25 mouse cellular contexts compared by ENCODE assay signal in the genomic region with DNA sequence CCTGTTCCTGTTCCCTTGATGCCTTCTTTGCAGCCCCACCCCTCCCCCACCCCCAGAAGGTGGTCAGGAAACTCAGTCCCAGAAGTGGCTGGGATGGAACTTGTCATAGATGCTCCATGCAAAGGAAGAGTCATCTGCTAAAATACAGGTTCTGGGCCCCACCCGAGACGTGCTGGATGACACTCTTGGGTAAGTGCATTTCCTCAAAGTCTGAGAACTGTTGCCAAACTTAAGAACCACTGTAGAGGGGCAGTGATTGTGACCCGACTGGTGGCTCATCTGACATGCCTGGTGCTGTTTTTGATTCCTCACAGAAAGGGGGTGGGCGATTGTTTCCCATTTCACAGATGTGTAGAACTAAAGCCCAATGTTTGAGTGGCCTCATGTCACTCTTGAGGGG.
DNase-seq lines count a peak whose midpoint lies in the region; ATAC-seq lines count a peak whose summit lies in the region.
"Had no signal": no experiment of that assay in that cellular context is flagged by ENCODE, and none has a peak within 500 bp of the region (broad histone marks: within the 10 kb centered on the region; RNA-seq: fewer than 3 reads in every experiment).

No protein-coding gene starts in this region.

- peaks cover 92% of the 10 kb centered on the region for H3K4me1 ChIP-seq in hindbrain, embryonic 13.5 days (replicated peaks)
- H3K4me1 ChIP-seq in hindbrain, embryonic 14.5 days (replicated peaks; ENCODE audit: control insufficient read depth, insufficient read depth, low read length): peaks cover 65% of the 10 kb centered on the region
- peaks cover 53% of the 10 kb centered on the region for H3K4me1 ChIP-seq in lung, embryonic 16.5 days (replicated peaks; ENCODE audit: control insufficient read depth, insufficient read depth, low read length)
- H3K4me1 ChIP-seq in limb, embryonic 15.5 days: peaks cover 89% of the 10 kb centered on the region
- H3K4me1 ChIP-seq in stomach, embryonic 16.5 days (ENCODE audit: control insufficient read depth, insufficient read depth, low read length): peaks cover 68% of the 10 kb centered on the region
- H3K4me1 ChIP-seq: liver, embryonic 15.5 days had no signal

- no peaks in the 10 kb centered on the region for H3K9me3 ChIP-seq in hindbrain, embryonic 13.5 days
- no peaks in the 10 kb centered on the region for H3K9me3 ChIP-seq in hindbrain, embryonic 14.5 days (ENCODE audit: control insufficient read depth, low read length)
- H3K9me3 ChIP-seq in lung, embryonic 16.5 days (ENCODE audit: control insufficient read depth, low read length): no peaks in the 10 kb centered on the region
- no peaks in the 10 kb centered on the region for H3K9me3 ChIP-seq in limb, embryonic 15.5 days
- no peaks in the 10 kb centered on the region for H3K9me3 ChIP-seq in stomach, embryonic 16.5 days (replicated peaks; ENCODE audit: control insufficient read depth, low read length)
- H3K9me3 ChIP-seq: hindbrain, embryonic 15.5 days; liver, embryonic 15.5 days; midbrain, embryonic 13.5 days; neural tube, embryonic 13.5 days had no signal

- H3K27ac ChIP-seq in hindbrain, embryonic 13.5 days: 0 out of 2 replicates have a peak overlapping the region, but pooled peaks have one; percentile 10
- no peak overlapping the region for H3K27ac ChIP-seq in hindbrain, embryonic 14.5 days
- H3K27ac ChIP-seq in lung, embryonic 16.5 days (ENCODE audit: low read length): peak overlapping the region; percentile 68; the same call in 1 of the 2 replicates
- H3K27ac ChIP-seq in limb, embryonic 15.5 days: 0 out of 2 replicates have a peak overlapping the region, but pooled peaks have one; percentile 79
- 0 out of 2 replicates have a peak overlapping the region, but pooled peaks have one; percentile 66 for H3K27ac ChIP-seq in stomach, embryonic 16.5 days (ENCODE audit: low read length)
- H3K27ac ChIP-seq: hindbrain, embryonic 15.5 days; kidney, postnatal 0 days; liver, embryonic 15.5 days; midbrain, embryonic 13.5 days; neural tube, embryonic 13.5 days had no signal

- no peak overlapping the region for H3K9ac ChIP-seq in hindbrain, embryonic 13.5 days
- no peak overlapping the region for H3K9ac ChIP-seq in hindbrain, embryonic 14.5 days
- no peak overlapping the region for H3K9ac ChIP-seq in lung, embryonic 16.5 days (ENCODE audit: low read length)
- H3K9ac ChIP-seq in limb, embryonic 15.5 days: no peak overlapping the region
- peak overlapping the region; percentile 3; the same call in 1 of the 2 replicates for H3K9ac ChIP-seq in stomach, embryonic 16.5 days (ENCODE audit: low read length)
- H3K9ac ChIP-seq: hindbrain, embryonic 15.5 days; liver, embryonic 15.5 days; midbrain, embryonic 13.5 days had no signal

- no peaks in the 10 kb centered on the region for H3K27me3 ChIP-seq in hindbrain, embryonic 13.5 days
- H3K27me3 ChIP-seq in hindbrain, embryonic 14.5 days (ENCODE audit: control insufficient read depth, insufficient read depth, low read length): no peaks in the 10 kb centered on the region
- no peaks in the 10 kb centered on the region for H3K27me3 ChIP-seq in lung, embryonic 16.5 days (ENCODE audit: control insufficient read depth, insufficient read depth, low read depth, low read length)
- no peaks in the 10 kb centered on the region for H3K27me3 ChIP-seq in limb, embryonic 15.5 days
- H3K27me3 ChIP-seq in stomach, embryonic 16.5 days (ENCODE audit: control insufficient read depth, insufficient read depth, low read length): no peaks in the 10 kb centered on the region
- H3K27me3 ChIP-seq: CH12.LX; hindbrain, embryonic 15.5 days; liver, embryonic 15.5 days; midbrain, embryonic 13.5 days; neural tube, embryonic 13.5 days had no signal

- ATAC-seq in hindbrain, embryonic 13.5 days (ENCODE audit: low FRiP score): no peak
- ATAC-seq in hindbrain, embryonic 14.5 days (ENCODE audit: low FRiP score): no peak
- ATAC-seq in lung, embryonic 16.5 days (ENCODE audit: low read depth): no peak
- no peak for ATAC-seq in limb, embryonic 15.5 days (ENCODE audit: insufficient number of reproducible peaks, low FRiP score, low TSS enrichment, low read depth)
- no peak for ATAC-seq in stomach, embryonic 16.5 days (ENCODE audit: insufficient read depth, low FRiP score)
- ATAC-seq: activated CD4-positive, CD25-positive, alpha-beta regulatory T cell, adult 4 months; forebrain, embryonic 14.5 days; inflammation-experienced regulatory T-cells, adult 6 months; midbrain, embryonic 13.5 days had no signal

- H3K4me3 ChIP-seq in hindbrain, embryonic 13.5 days: no peak overlapping the region
- no peak overlapping the region for H3K4me3 ChIP-seq in hindbrain, embryonic 14.5 days (replicated peaks; ENCODE audit: low read length)
- no peak overlapping the region for H3K4me3 ChIP-seq in lung, embryonic 16.5 days (ENCODE audit: low read length)
- no peak overlapping the region for H3K4me3 ChIP-seq in limb, embryonic 15.5 days
- no peak overlapping the region for H3K4me3 ChIP-seq in stomach, embryonic 16.5 days (replicated peaks; ENCODE audit: low read length)
- H3K4me3 ChIP-seq: hindbrain, embryonic 15.5 days; liver, embryonic 15.5 days; midbrain, embryonic 13.5 days; neural tube, embryonic 13.5 days had no signal

- WGBS in hindbrain, embryonic 13.5 days: 83% methylated on average over 4 of the region's 4 CpGs
- WGBS in hindbrain, embryonic 14.5 days: 82% methylated on average over 4 of the region's 4 CpGs
- 48% methylated on average over 4 of the region's 4 CpGs for WGBS in lung, embryonic 16.5 days
- WGBS in limb, embryonic 15.5 days: 55% methylated on average over 4 of the region's 4 CpGs
- 69% methylated on average over 4 of the region's 4 CpGs for WGBS in stomach, embryonic 16.5 days

- DNase-seq in hindbrain, embryonic 14.5 days (ENCODE audit: low spot score): no peak
- no peak for DNase-seq in lung, postnatal 25 days (ENCODE audit: low spot score)
- DNase-seq in gastrocnemius, postnatal 25 days: no peak
- DNase-seq: adrenal gland, adult 2 months; cerebellum, adult 8-10 months; cerebellum, postnatal 25 days; heart, postnatal 4 days; kidney, adult 18-20 months; layer of hippocampus, postnatal 36 days; left cerebral cortex, postnatal 4 days; thymus, postnatal 14 days had no signal

- no peak overlapping the region for H3K4me2 ChIP-seq in hindbrain, embryonic 13.5 days
- no peak overlapping the region for H3K4me2 ChIP-seq in hindbrain, embryonic 14.5 days (replicated peaks)
- H3K4me2 ChIP-seq in lung, embryonic 16.5 days (ENCODE audit: low read depth, low read length): no peak overlapping the region
- H3K4me2 ChIP-seq in limb, embryonic 15.5 days: no peak overlapping the region
- no peak overlapping the region for H3K4me2 ChIP-seq in stomach, embryonic 16.5 days (ENCODE audit: low read depth, low read length)
- H3K4me2 ChIP-seq: heart, embryonic 11.5 days; hindbrain, embryonic 15.5 days; liver, embryonic 15.5 days; midbrain, embryonic 13.5 days; neural tube, embryonic 13.5 days had no signal

- no peaks in the 10 kb centered on the region for H3K36me3 ChIP-seq in hindbrain, embryonic 13.5 days
- 0 out of 2 replicates have a peak, but pooled peaks cover 3% of the 10 kb centered on the region for H3K36me3 ChIP-seq in hindbrain, embryonic 14.5 days (replicated peaks; ENCODE audit: control insufficient read depth, insufficient read depth)
- no peaks in the 10 kb centered on the region for H3K36me3 ChIP-seq in lung, embryonic 16.5 days (ENCODE audit: control insufficient read depth, insufficient read depth, low read length)
- H3K36me3 ChIP-seq in limb, embryonic 15.5 days: no peaks in the 10 kb centered on the region
- H3K36me3 ChIP-seq in stomach, embryonic 16.5 days (ENCODE audit: control insufficient read depth, insufficient read depth, low read length): no peaks in the 10 kb centered on the region
- H3K36me3 ChIP-seq: hindbrain, embryonic 15.5 days; liver, embryonic 15.5 days; neural tube, embryonic 13.5 days had no signal
